Mouse (Mus musculus) forebrain, embryonic 15.5 days (tissue): ENCODE results near the gene Prph. TPM values are rescaled to one million over a fixed set of nuclear protein-coding genes. Genes with fewer than 3 reads are reported as not detected.
"Not testable (repeated sequence)": the region's sequence is repeated elsewhere in the genome, so short reads cannot be mapped to it uniquely, and the experiment has no call there.

Experiments
- ATAC-seq: fragments of 200-750 bp; cut with Nextera tagmentation; replicated peaks from 2 replicates; pipeline ENCODE4 v1.8.0; 2017; ENCODE audit warnings: mild to moderate bottlenecking, moderate TSS enrichment, moderate library complexity
- H3K27ac ChIP-seq: fragments of 300-500 bp; sonication (generic); replicated peaks from 2 replicates; pipeline ENCODE4 v1.5.1; 2015; ENCODE audit warnings: mild to moderate bottlenecking, inconsistent platforms
- H3K27me3 ChIP-seq: fragments of 300-500 bp; sonication (generic); 2 replicates; pipeline ENCODE4 v1.6.1; 2015; ENCODE audit warnings: inconsistent platforms
- H3K36me3 ChIP-seq: fragments of 300-500 bp; sonication (generic); 2 replicates; pipeline ENCODE4 v1.6.1; 2015; ENCODE audit warnings: mild to moderate bottlenecking, inconsistent platforms
- H3K4me1 ChIP-seq: fragments of 300-500 bp; sonication (generic); 2 replicates; pipeline ENCODE4 v1.6.1; 2015; ENCODE audit warnings: inconsistent platforms
- H3K4me2 ChIP-seq: fragments of 300-500 bp; sonication (generic); replicated peaks from 2 replicates; pipeline ENCODE4 v1.6.1; 2015; ENCODE audit warnings: mild to moderate bottlenecking, inconsistent platforms
- H3K4me3 ChIP-seq: fragments of 300-500 bp; sonication (generic); 2 replicates; pipeline ENCODE4 v1.5.1; 2015; ENCODE audit warnings: mild to moderate bottlenecking, inconsistent platforms
- H3K9ac ChIP-seq: fragments of 300-500 bp; sonication (generic); replicated peaks from 2 replicates; pipeline ENCODE4 v1.6.1; 2015; ENCODE audit warnings: mild to moderate bottlenecking, inconsistent platforms
- H3K9me3 ChIP-seq: fragments of 300-500 bp; sonication (generic); 2 replicates; pipeline ENCODE4 v1.6.1; 2016; ENCODE audit warnings: inconsistent platforms
- WGBS: fragments of 180-500 bp; shearing (Covaris S2); methylation state at CpG from one replicate; pipeline ENCODE4 v1.1.7; 2015; ENCODE audit warnings: mixed read lengths; 5-methylcytosine and 5-hydroxymethylcytosine counted together
- polyA plus RNA-seq: library from polyadenylated mRNA; unstranded; fragments of >200 nt; fragmentation: Nextera tagmentation; extraction: Ambion mirVana; gene quantifications from 2 replicates; pipeline ENCODE4 v1.2.1, GENCODE M21; 2015

Gene Prph
- polyA plus RNA-seq, 1 experiment from 2014 or later: 0.97 TPM

GRCm38 (mm10) chr15:99036249-99036905 is 18.6 kb upstream of the Prph start:
- peaks cover 10% of the 10 kb centered on the region for H3K4me1 ChIP-seq
- 60% methylated on average over 8 of the region's 8 CpGs for WGBS
- H3K9me3 ChIP-seq: no peaks in the 10 kb centered on the region
- no peak overlapping the region for H3K4me3 ChIP-seq
- no peak overlapping the region for H3K9ac ChIP-seq
- no peak overlapping the region for H3K27ac ChIP-seq
- H3K36me3 ChIP-seq: no peaks in the 10 kb centered on the region
- H3K4me2 ChIP-seq: no peak overlapping the region
- ATAC-seq: no peak
- no peaks in the 10 kb centered on the region for H3K27me3 ChIP-seq

GRCm38 (mm10) chr15:99038025-99038424 is 16.9 kb upstream of the Prph start:
- Histone ChIP-seq H3K4me1 (peaks cover 11% of the 10 kb centered on the region), H3K27me3 (no peaks in the 10 kb centered on the region), H3K4me2 (no peak overlapping the region), H3K36me3 (no peaks in the 10 kb centered on the region), H3K9me3 (no peaks in the 10 kb centered on the region), H3K27ac (no peak overlapping the region), H3K4me3 (no peak overlapping the region), H3K9ac (no peak overlapping the region)
- ATAC-seq: no peak
- 97% methylated on average over 1 of the region's 1 CpGs for WGBS

- Histone ChIP-seq H3K9me3 (no peaks in the 10 kb centered on the region), H3K27ac (no peak overlapping the region), H3K4me1 (peaks cover 9% of the 10 kb centered on the region), H3K36me3 (no peaks in the 10 kb centered on the region), H3K9ac (no peak overlapping the region), H3K4me3 (no peak overlapping the region), H3K27me3 (no peaks in the 10 kb centered on the region), H3K4me2 (no peak overlapping the region)
- ATAC-seq: no peak
- WGBS: 93% methylated on average over 5 of the region's 5 CpGs
Observed at GRCm38 (mm10) chr15:99038797-99039196, 16.2 kb upstream of the Prph start.

GRCm38 (mm10) chr15:99039306-99039705 is 15.7 kb upstream of the Prph start:
- no peak for ATAC-seq
- no peak overlapping the region for H3K9ac ChIP-seq
- no peak overlapping the region for H3K4me2 ChIP-seq
- peaks cover 9% of the 10 kb centered on the region for H3K4me1 ChIP-seq
- no peaks in the 10 kb centered on the region for H3K36me3 ChIP-seq
- no peak overlapping the region for H3K27ac ChIP-seq
- no peaks in the 10 kb centered on the region for H3K27me3 ChIP-seq
- H3K4me3 ChIP-seq: no peak overlapping the region
- H3K9me3 ChIP-seq: no peaks in the 10 kb centered on the region
- WGBS: 84% methylated on average over 4 of the region's 4 CpGs

- WGBS: 72% methylated on average over 26 of the region's 26 CpGs
- Histone ChIP-seq H3K36me3 (no peaks in the 10 kb centered on the region), H3K9ac (no peak overlapping the region), H3K4me1 (peaks cover 9% of the 10 kb centered on the region), H3K9me3 (no peaks in the 10 kb centered on the region), H3K4me2 (peak overlapping the region; percentile 18; the same call in 1 of the 2 replicates), H3K4me3 (no peak overlapping the region), H3K27me3 (no peaks in the 10 kb centered on the region), H3K27ac (no peak overlapping the region)
- ATAC-seq: no peak
Observed at GRCm38 (mm10) chr15:99039996-99040919, 14.7 kb upstream of the Prph start.

GRCm38 (mm10) chr15:99040920-99041856 is 13.8 kb upstream of the Prph start:
- H3K4me1 ChIP-seq: peaks cover 9% of the 10 kb centered on the region
- no peak overlapping the region for H3K27ac ChIP-seq
- H3K4me2 ChIP-seq: peak overlapping the region; percentile 18
- WGBS: 31% methylated on average over 21 of the region's 21 CpGs
- no peaks in the 10 kb centered on the region for H3K36me3 ChIP-seq
- H3K27me3 ChIP-seq: no peaks in the 10 kb centered on the region
- no peak overlapping the region; the same call in 1 of the 2 replicates for H3K9ac ChIP-seq
- ATAC-seq: no peak
- H3K4me3 ChIP-seq: no peak overlapping the region
- H3K9me3 ChIP-seq: no peaks in the 10 kb centered on the region

- no peak for ATAC-seq
- Histone ChIP-seq H3K9me3 (no peaks in the 10 kb centered on the region), H3K27me3 (no peaks in the 10 kb centered on the region), H3K4me3 (no peak overlapping the region), H3K27ac (no peak overlapping the region), H3K9ac (no peak overlapping the region), H3K4me1 (peaks cover 9% of the 10 kb centered on the region), H3K36me3 (no peaks in the 10 kb centered on the region), H3K4me2 (no peak overlapping the region)
- WGBS: 80% methylated on average over 5 of the region's 5 CpGs
Observed at GRCm38 (mm10) chr15:99042334-99042733, 12.6 kb upstream of the Prph start.

- no peaks in the 10 kb centered on the region for H3K27me3 ChIP-seq
- H3K4me3 ChIP-seq: no peak overlapping the region
- H3K4me2 ChIP-seq: no peak overlapping the region
- no peaks in the 10 kb centered on the region for H3K36me3 ChIP-seq
- H3K27ac ChIP-seq: no peak overlapping the region
- peaks cover 12% of the 10 kb centered on the region for H3K4me1 ChIP-seq
- no peaks in the 10 kb centered on the region for H3K9me3 ChIP-seq
- no peak for ATAC-seq
- 34% methylated on average over 3 of the region's 3 CpGs for WGBS
- H3K9ac ChIP-seq: no peak overlapping the region
Observed at GRCm38 (mm10) chr15:99044854-99045253, 10.1 kb upstream of the Prph start.

- ATAC-seq, H3K4me3 ChIP-seq, H3K27me3 ChIP-seq, H3K9ac ChIP-seq, H3K4me2 ChIP-seq, H3K9me3 ChIP-seq, H3K36me3 ChIP-seq, H3K27ac ChIP-seq: not testable (repeated sequence)
- H3K4me1 ChIP-seq: peaks cover 12% of the 10 kb centered on the region
- 76% methylated on average over 6 of the region's 6 CpGs for WGBS
Observed at GRCm38 (mm10) chr15:99045734-99046133, 9.2 kb upstream of the Prph start.

- Histone ChIP-seq H3K4me2 (no peak overlapping the region), H3K9ac (no peak overlapping the region), H3K9me3 (no peaks in the 10 kb centered on the region), H3K36me3 (no peaks in the 10 kb centered on the region), H3K27ac (no peak overlapping the region), H3K4me1 (peaks cover 11% of the 10 kb centered on the region; the same call in 1 of the 2 replicates), H3K4me3 (no peak overlapping the region), H3K27me3 (peaks cover 22% of the 10 kb centered on the region)
- ATAC-seq: no peak
- WGBS: 30% methylated on average over 13 of the region's 13 CpGs
Observed at GRCm38 (mm10) chr15:99049473-99050253, 5.3 kb upstream of the Prph start.

GRCm38 (mm10) chr15:99053373-99053772 is 1.6 kb upstream of the Prph start:
- WGBS: 8% methylated on average over 9 of the region's 9 CpGs
- Histone ChIP-seq H3K9ac (no peak overlapping the region), H3K27me3 (peaks cover 58% of the 10 kb centered on the region), H3K4me2 (no peak overlapping the region), H3K9me3 (no peaks in the 10 kb centered on the region), H3K27ac (no peak overlapping the region), H3K4me3 (no peak overlapping the region), H3K4me1 (peaks cover 34% of the 10 kb centered on the region), H3K36me3 (no peaks in the 10 kb centered on the region)
- ATAC-seq: no peak
